Mouse (Mus musculus): ENCODE measurements around the gene Nlk. TPM values are rescaled to one million over a fixed set of nuclear protein-coding genes. Genes with fewer than 3 reads are reported as not detected.
"Not testable (repeated sequence)": the region's sequence is repeated elsewhere in the genome, so short reads cannot be mapped to it uniquely, and the experiment has no call there.

Nlk gene
- polyA plus RNA-seq, 1 experiment from 2014 or later: 30.0 TPM

DNA sequence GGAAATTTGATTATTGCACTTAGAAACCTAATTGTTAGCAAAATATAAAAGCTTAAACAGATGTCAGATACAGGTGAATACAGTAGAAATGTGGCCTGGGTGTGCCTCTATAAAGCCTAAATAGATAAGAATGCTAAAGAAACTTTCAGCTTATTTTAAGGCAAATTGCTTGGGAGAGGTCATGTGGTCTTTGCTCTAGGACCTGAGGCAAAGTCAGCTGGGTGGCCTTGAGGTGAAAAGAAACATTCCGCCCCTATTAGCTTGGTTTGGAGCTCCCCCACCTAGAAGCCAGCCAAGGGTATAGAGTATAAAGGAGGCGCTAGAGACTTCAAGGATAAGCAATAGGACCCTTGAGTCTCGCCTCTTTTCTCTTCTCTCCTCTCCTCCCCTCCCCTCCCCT is 28.5 kb downstream of the Nlk start:
- Histone ChIP-seq H3K9me3 (ENCODE audit: control insufficient read depth, low read length) (no peaks in the 10 kb centered on the region), H3K9ac (replicated peaks; ENCODE audit: low read length) (no peak overlapping the region), H3K4me2 (ENCODE audit: low read length) (no peak overlapping the region), H3K36me3 (ENCODE audit: control insufficient read depth, insufficient read depth, low read length) (no peaks in the 10 kb centered on the region), H3K4me1 (ENCODE audit: control insufficient read depth, insufficient read depth, low read length) (peaks cover 5% of the 10 kb centered on the region; the same call in 1 of the 2 replicates), H3K27me3 (ENCODE audit: control insufficient read depth, insufficient read depth, low read length) (no peaks in the 10 kb centered on the region), H3K27ac (replicated peaks; ENCODE audit: low read depth, low read length) (no peak overlapping the region), H3K4me3 (replicated peaks; ENCODE audit: low read depth, low read length) (no peak overlapping the region)
- 16% methylated on average over 3 of the region's 3 CpGs for WGBS
- DNase-seq (no peak), ATAC-seq (ENCODE audit: low FRiP score, low TSS enrichment) (no peak)

DNA sequence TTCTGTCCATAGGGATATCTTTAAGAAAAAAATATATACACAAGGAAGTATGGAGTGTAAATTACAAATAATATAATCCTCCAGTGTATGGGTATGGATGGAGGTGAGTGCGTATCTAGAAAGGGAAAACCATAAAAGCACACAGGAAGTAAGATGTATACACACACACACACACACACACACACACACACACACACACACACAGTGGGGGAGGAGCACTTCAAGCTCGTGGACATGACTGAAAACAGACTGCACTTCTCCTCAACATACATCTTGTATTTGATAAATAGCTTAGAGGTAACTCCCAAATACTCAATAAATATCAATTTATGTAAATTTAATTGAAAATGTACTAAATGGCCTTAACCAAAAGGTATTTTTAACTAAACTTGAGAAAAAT is 32.3 kb downstream of the Nlk start:
- Histone ChIP-seq H3K9me3 (ENCODE audit: control insufficient read depth, low read length) (no peaks in the 10 kb centered on the region), H3K36me3 (ENCODE audit: control insufficient read depth, insufficient read depth, low read length) (no peaks in the 10 kb centered on the region), H3K27ac (replicated peaks; ENCODE audit: low read depth, low read length) (no peak overlapping the region), H3K4me1 (ENCODE audit: control insufficient read depth, insufficient read depth, low read length) (no peaks in the 10 kb centered on the region), H3K27me3 (ENCODE audit: control insufficient read depth, insufficient read depth, low read length) (no peaks in the 10 kb centered on the region), H3K4me3 (replicated peaks; ENCODE audit: low read depth, low read length) (no peak overlapping the region), H3K9ac (replicated peaks; ENCODE audit: low read length) (no peak overlapping the region), H3K4me2 (ENCODE audit: low read length) (no peak overlapping the region)
- WGBS: 85% methylated on average over 2 of the region's 2 CpGs
- DNase-seq (no peak), ATAC-seq (ENCODE audit: low FRiP score, low TSS enrichment) (no peak)

DNA sequence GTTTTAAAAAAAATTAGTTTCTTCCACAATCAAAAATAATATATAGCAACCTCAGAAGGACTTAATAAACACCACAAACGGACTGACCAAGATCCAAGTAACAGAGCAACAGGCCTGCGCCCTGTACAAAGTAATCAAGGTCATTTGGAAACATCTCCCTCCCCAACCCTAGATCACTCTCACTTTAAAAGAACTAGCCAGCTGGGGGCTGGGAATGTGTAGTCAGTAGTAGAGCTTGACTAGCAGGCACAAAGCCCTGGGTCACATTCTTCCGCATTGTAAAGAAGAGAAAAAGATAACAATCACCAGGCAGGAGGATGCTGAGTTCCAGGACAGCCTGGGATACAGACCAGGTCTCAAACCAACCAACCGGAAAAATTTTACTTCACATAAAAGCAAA is 33.3 kb downstream of the Nlk start:
- DNase-seq (no peak), ATAC-seq (ENCODE audit: low FRiP score, low TSS enrichment) (no peak)
- 73% methylated on average over 4 of the region's 4 CpGs for WGBS
- no peak overlapping the region for H3K9ac ChIP-seq (replicated peaks; ENCODE audit: low read length)
- no peaks in the 10 kb centered on the region for H3K4me1 ChIP-seq (ENCODE audit: control insufficient read depth, insufficient read depth, low read length)
- no peak overlapping the region for H3K4me3 ChIP-seq (replicated peaks; ENCODE audit: low read depth, low read length)
- H3K27me3 ChIP-seq (ENCODE audit: control insufficient read depth, insufficient read depth, low read length): no peaks in the 10 kb centered on the region
- no peak overlapping the region for H3K4me2 ChIP-seq (ENCODE audit: low read length)
- no peaks in the 10 kb centered on the region for H3K36me3 ChIP-seq (ENCODE audit: control insufficient read depth, insufficient read depth, low read length)
- no peak overlapping the region for H3K27ac ChIP-seq (replicated peaks; ENCODE audit: low read depth, low read length)
- no peaks in the 10 kb centered on the region for H3K9me3 ChIP-seq (ENCODE audit: control insufficient read depth, low read length)

DNA sequence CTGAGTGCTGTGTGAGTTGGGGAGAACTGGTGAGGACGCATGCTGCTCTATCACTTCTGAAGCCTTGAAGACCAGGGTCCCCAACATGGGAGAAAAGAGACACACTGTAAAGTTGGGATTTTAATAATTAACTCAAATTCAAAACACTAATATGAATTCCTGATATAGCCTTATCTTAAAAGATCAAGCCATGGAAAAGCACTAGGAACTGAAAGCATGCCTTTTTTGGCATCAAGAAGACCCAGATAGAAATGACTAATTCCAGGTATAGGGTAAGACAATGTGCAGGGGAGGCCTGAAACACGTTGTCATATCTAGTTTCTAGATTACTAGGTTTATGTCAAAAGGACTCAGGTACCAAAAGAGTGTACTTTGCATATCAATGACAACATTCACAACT is 48.0 kb downstream of the Nlk start:
- WGBS: 97% methylated on average over 2 of the region's 2 CpGs
- H3K9ac ChIP-seq (replicated peaks; ENCODE audit: low read length): no peak overlapping the region

DNA sequence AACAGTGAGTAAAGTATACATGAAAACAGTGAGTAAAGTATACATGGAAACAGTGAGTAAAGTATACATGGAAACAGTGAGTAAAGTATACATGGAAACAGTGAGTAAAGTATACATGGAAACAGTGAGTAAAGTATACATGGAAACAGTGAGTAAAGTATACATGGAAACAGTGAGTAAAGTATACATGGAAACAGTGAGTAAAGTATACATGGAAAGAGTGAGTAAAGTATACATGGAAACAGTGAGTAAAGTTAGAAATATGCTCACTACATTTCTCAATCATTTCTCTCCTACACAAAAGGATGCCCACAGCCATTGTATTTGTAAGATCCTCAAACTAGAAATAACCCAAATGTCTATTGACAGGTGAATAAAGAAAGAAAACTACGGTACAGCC is 48.8 kb downstream of the Nlk start:
- 85% methylated on average over 1 of the region's 1 CpGs for WGBS
- H3K4me1 ChIP-seq (ENCODE audit: control insufficient read depth, insufficient read depth, low read length); H3K4me2 ChIP-seq (ENCODE audit: low read length); DNase-seq; H3K9ac ChIP-seq (replicated peaks; ENCODE audit: low read length); H3K36me3 ChIP-seq (ENCODE audit: control insufficient read depth, insufficient read depth, low read length); H3K27me3 ChIP-seq (ENCODE audit: control insufficient read depth, insufficient read depth, low read length); H3K27ac ChIP-seq (replicated peaks; ENCODE audit: low read depth, low read length); H3K9me3 ChIP-seq (ENCODE audit: control insufficient read depth, low read length); ATAC-seq (ENCODE audit: low FRiP score, low TSS enrichment); H3K4me3 ChIP-seq (replicated peaks; ENCODE audit: low read depth, low read length): not testable (repeated sequence)

More for the DNA sequence above, 48.0 kb downstream of the Nlk start:
- Histone ChIP-seq H3K4me1 (ENCODE audit: control insufficient read depth, insufficient read depth, low read length) (no peaks in the 10 kb centered on the region; the same call in 1 of the 2 replicates), H3K36me3 (ENCODE audit: control insufficient read depth, insufficient read depth, low read length) (no peaks in the 10 kb centered on the region), H3K27ac (replicated peaks; ENCODE audit: low read depth, low read length) (no peak overlapping the region), H3K9me3 (ENCODE audit: control insufficient read depth, low read length) (no peaks in the 10 kb centered on the region), H3K27me3 (ENCODE audit: control insufficient read depth, insufficient read depth, low read length) (no peaks in the 10 kb centered on the region), H3K4me2 (ENCODE audit: low read length) (no peak overlapping the region), H3K4me3 (replicated peaks; ENCODE audit: low read depth, low read length) (no peak overlapping the region)
- ATAC-seq (ENCODE audit: low FRiP score, low TSS enrichment) (no peak), DNase-seq (no peak)

DNA sequence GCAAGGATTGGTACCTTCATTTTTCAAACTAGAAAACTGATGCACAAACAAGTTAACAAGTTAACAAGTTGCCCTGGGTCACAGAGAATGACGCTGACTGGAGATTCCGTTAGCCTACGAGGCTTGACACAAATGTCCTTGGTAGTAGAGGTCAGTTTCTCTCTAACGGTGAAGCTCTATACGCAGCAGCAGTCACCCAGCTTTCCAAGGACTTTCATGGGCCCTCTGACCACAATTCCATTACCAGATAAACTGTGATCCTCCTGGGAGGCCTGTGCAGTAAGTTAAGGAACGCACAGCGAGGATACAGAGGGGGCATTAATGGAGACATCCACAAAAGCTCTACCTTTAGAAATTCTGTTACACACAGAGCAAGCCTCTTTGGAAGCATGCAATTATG is 53.4 kb downstream of the Nlk start:
- Histone ChIP-seq H3K9ac (replicated peaks; ENCODE audit: low read length) (no peak overlapping the region), H3K27ac (replicated peaks; ENCODE audit: low read depth, low read length) (no peak overlapping the region), H3K4me1 (ENCODE audit: control insufficient read depth, insufficient read depth, low read length) (peaks cover 7% of the 10 kb centered on the region; the same call in 1 of the 2 replicates), H3K27me3 (ENCODE audit: control insufficient read depth, insufficient read depth, low read length) (no peaks in the 10 kb centered on the region), H3K9me3 (ENCODE audit: control insufficient read depth, low read length) (no peaks in the 10 kb centered on the region), H3K4me2 (ENCODE audit: low read length) (no peak overlapping the region), H3K4me3 (replicated peaks; ENCODE audit: low read depth, low read length) (no peak overlapping the region), H3K36me3 (ENCODE audit: control insufficient read depth, insufficient read depth, low read length) (no peaks in the 10 kb centered on the region)
- ATAC-seq (ENCODE audit: low FRiP score, low TSS enrichment): no peak
- WGBS: 77% methylated on average over 7 of the region's 7 CpGs
- DNase-seq: no peak

DNA sequence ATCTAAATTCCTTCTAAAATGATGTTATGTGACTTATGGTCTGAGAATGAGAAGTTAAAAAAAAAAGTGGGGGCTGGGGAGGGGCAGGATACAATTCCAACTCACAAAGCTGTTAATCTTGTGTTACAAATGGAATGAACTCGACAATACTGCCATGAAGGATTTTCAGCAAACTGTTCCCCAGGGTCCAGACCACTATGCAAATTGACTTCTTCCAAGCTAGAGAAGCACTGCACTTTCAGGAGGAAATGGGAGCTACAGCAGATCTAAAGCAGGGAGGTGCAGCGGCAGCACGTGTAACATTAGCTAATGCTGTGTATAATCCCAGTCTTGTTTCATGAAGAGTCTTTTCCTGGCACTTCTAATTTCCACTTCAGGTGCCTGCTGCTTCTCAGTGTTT is 55.0 kb downstream of the Nlk start:
- no peak overlapping the region for H3K4me3 ChIP-seq (replicated peaks; ENCODE audit: low read depth, low read length)
- no peak for ATAC-seq (ENCODE audit: low FRiP score, low TSS enrichment)
- peaks cover 7% of the 10 kb centered on the region; the same call in 1 of the 2 replicates for H3K4me1 ChIP-seq (ENCODE audit: control insufficient read depth, insufficient read depth, low read length)
- no peaks in the 10 kb centered on the region for H3K36me3 ChIP-seq (ENCODE audit: control insufficient read depth, insufficient read depth, low read length)
- H3K27ac ChIP-seq (replicated peaks; ENCODE audit: low read depth, low read length): no peak overlapping the region
- peak; percentile 63 for DNase-seq
- H3K27me3 ChIP-seq (ENCODE audit: control insufficient read depth, insufficient read depth, low read length): no peaks in the 10 kb centered on the region
- no peak overlapping the region for H3K4me2 ChIP-seq (ENCODE audit: low read length)
- H3K9me3 ChIP-seq (ENCODE audit: control insufficient read depth, low read length): peaks cover 2% of the 10 kb centered on the region
- no peak overlapping the region for H3K9ac ChIP-seq (replicated peaks; ENCODE audit: low read length)
- 23% methylated on average over 3 of the region's 3 CpGs for WGBS

DNA sequence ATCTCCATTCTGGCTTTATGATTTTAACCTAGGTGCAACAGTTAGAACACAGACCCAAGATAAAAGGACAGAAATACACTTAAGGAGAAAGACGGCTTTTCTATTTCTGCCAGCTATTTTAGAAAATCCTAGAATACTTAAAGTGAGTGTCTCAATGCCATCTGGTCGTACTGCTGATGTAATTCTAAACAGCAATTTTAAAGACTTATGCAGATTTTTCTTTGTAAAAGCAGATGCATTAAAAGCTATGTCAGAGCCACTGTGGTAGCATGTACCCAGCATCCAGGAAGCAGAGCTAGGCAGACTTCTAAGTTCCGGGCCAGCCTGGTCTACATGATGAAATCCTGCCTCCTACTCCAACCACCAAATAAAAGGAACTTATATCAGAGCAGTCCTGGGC is 56.1 kb downstream of the Nlk start:
- ATAC-seq (ENCODE audit: low FRiP score, low TSS enrichment): no peak
- no peak overlapping the region for H3K27ac ChIP-seq (replicated peaks; ENCODE audit: low read depth, low read length)
- H3K9me3 ChIP-seq (ENCODE audit: control insufficient read depth, low read length): peaks cover 6% of the 10 kb centered on the region
- peaks cover 7% of the 10 kb centered on the region; the same call in 1 of the 2 replicates for H3K4me1 ChIP-seq (ENCODE audit: control insufficient read depth, insufficient read depth, low read length)
- H3K27me3 ChIP-seq (ENCODE audit: control insufficient read depth, insufficient read depth, low read length): no peaks in the 10 kb centered on the region
- no peak overlapping the region for H3K9ac ChIP-seq (replicated peaks; ENCODE audit: low read length)
- no peak for DNase-seq
- no peak overlapping the region for H3K4me3 ChIP-seq (replicated peaks; ENCODE audit: low read depth, low read length)
- H3K4me2 ChIP-seq (ENCODE audit: low read length): no peak overlapping the region
- WGBS: 96% methylated on average over 3 of the region's 3 CpGs
- H3K36me3 ChIP-seq (ENCODE audit: control insufficient read depth, insufficient read depth, low read length): no peaks in the 10 kb centered on the region

DNA sequence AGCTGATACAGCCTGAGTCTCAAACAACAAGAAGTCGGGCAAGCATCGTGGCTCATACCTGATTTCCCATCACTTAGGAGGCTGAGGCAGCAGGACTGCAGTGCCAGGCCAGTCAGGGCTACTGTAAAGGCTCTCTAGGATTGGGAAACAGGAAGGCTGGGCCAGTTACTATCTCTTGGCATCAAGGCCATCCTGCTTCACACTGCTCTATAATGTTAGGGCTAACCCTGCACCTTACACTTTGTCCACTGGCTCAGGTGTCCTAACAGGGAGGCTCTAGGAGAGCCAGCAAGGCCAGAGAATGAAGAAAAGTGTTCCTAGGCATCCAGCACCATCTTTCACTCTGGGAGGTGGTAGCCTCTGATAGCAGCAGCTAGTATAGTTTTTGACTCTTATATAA is 64.4 kb downstream of the Nlk start:
- Histone ChIP-seq H3K36me3 (ENCODE audit: control insufficient read depth, insufficient read depth, low read length) (no peaks in the 10 kb centered on the region), H3K4me1 (ENCODE audit: control insufficient read depth, insufficient read depth, low read length) (no peaks in the 10 kb centered on the region), H3K27me3 (ENCODE audit: control insufficient read depth, insufficient read depth, low read length) (no peaks in the 10 kb centered on the region), H3K9me3 (ENCODE audit: control insufficient read depth, low read length) (peaks cover 6% of the 10 kb centered on the region), H3K4me3 (replicated peaks; ENCODE audit: low read depth, low read length) (no peak overlapping the region), H3K4me2 (ENCODE audit: low read length) (no peak overlapping the region), H3K9ac (replicated peaks; ENCODE audit: low read length) (no peak overlapping the region), H3K27ac (replicated peaks; ENCODE audit: low read depth, low read length) (no peak overlapping the region)
- ATAC-seq (ENCODE audit: low FRiP score, low TSS enrichment) (no peak), DNase-seq (no peak)
- WGBS: 97% methylated on average over 2 of the region's 2 CpGs

Measured in midbrain, embryonic 14.5 days (tissue).